Mouse (Mus musculus) hindbrain, embryonic 12.5 days (tissue): ENCODE data around the gene Slc22a21. TPM values are rescaled to one million over a fixed set of nuclear protein-coding genes. Genes with fewer than 3 reads are reported as not detected.
"Not testable (repeated sequence)": the region's sequence is repeated elsewhere in the genome, so short reads cannot be mapped to it uniquely, and the experiment has no call there.

Experiments
- ATAC-seq: fragments of 200-750 bp; cut with Nextera tagmentation; 2 replicates; pipeline ENCODE4 v1.8.0; 2017; ENCODE audit warnings: moderate TSS enrichment; ENCODE audit not compliant: low FRiP score
- H3K27ac ChIP-seq: fragments of 300-500 bp; sonication (generic); 2 replicates; pipeline ENCODE4 v1.5.1; 2016; ENCODE audit warnings: mild to moderate bottlenecking
- H3K27me3 ChIP-seq: fragments of 300-500 bp; sonication (generic); 2 replicates; pipeline ENCODE4 v1.6.1; 2016; ENCODE audit warnings: mild to moderate bottlenecking
- H3K36me3 ChIP-seq: fragments of 300-500 bp; sonication (generic); 2 replicates; pipeline ENCODE4 v1.6.1; 2016; ENCODE audit warnings: mild to moderate bottlenecking
- H3K4me1 ChIP-seq: fragments of 300-500 bp; sonication (generic); 2 replicates; pipeline ENCODE4 v1.6.1; 2016
- H3K4me2 ChIP-seq: fragments of 300-500 bp; sonication (generic); replicated peaks from 2 replicates; pipeline ENCODE4 v1.6.1; 2016; ENCODE audit warnings: mild to moderate bottlenecking
- H3K4me3 ChIP-seq: fragments of 300-500 bp; sonication (generic); 2 replicates; pipeline ENCODE4 v1.5.1; 2016; ENCODE audit warnings: mild to moderate bottlenecking
- H3K9ac ChIP-seq: fragments of 300-500 bp; sonication (generic); 2 replicates; pipeline ENCODE4 v1.6.1; 2016; ENCODE audit warnings: mild to moderate bottlenecking, moderate library complexity
- H3K9me3 ChIP-seq: fragments of 300-500 bp; sonication (generic); replicated peaks from 2 replicates; pipeline ENCODE4 v1.6.1; 2016; ENCODE audit warnings: mild to moderate bottlenecking
- WGBS: fragments of 180-500 bp; shearing (Covaris S2); methylation state at CpG from one replicate; pipeline ENCODE4 v1.1.7; 2016; 5-methylcytosine and 5-hydroxymethylcytosine counted together
- polyA plus RNA-seq: library from polyadenylated mRNA; unstranded; fragments of >200 nt; fragmentation: Nextera tagmentation; extraction: Ambion mirVana; gene quantifications from 2 replicates; pipeline ENCODE4 v1.2.1, GENCODE M21; 2016

The Slc22a21 gene
- polyA plus RNA-seq, 1 experiment from 2014 or later: 3.6 TPM

GRCm38 (mm10) chr11:54011255-54011654 is 31.1 kb upstream of the Slc22a21 start:
- Histone ChIP-seq H3K4me2 (no peak overlapping the region), H3K4me1 (no peaks in the 10 kb centered on the region), H3K36me3 (no peaks in the 10 kb centered on the region), H3K9ac (no peak overlapping the region), H3K27me3 (no peaks in the 10 kb centered on the region), H3K9me3 (no peaks in the 10 kb centered on the region), H3K27ac (no peak overlapping the region), H3K4me3 (no peak overlapping the region)
- WGBS: 91% methylated on average over 2 of the region's 2 CpGs
- ATAC-seq: no peak

- H3K4me1 ChIP-seq: no peaks in the 10 kb centered on the region
- WGBS: 75% methylated on average over 10 of the region's 10 CpGs
- H3K9ac ChIP-seq: no peak overlapping the region
- no peaks in the 10 kb centered on the region for H3K9me3 ChIP-seq
- no peak overlapping the region for H3K4me3 ChIP-seq
- H3K4me2 ChIP-seq: no peak overlapping the region
- no peak overlapping the region for H3K27ac ChIP-seq
- H3K36me3 ChIP-seq: no peaks in the 10 kb centered on the region
- ATAC-seq: no peak
- H3K27me3 ChIP-seq: no peaks in the 10 kb centered on the region
Measured at GRCm38 (mm10) chr11:54008416-54008920, 28.3 kb upstream of the Slc22a21 start.

GRCm38 (mm10) chr11:54007717-54008116 is 27.6 kb upstream of the Slc22a21 start:
- no peak overlapping the region for H3K4me2 ChIP-seq
- H3K27ac ChIP-seq: no peak overlapping the region
- WGBS: 86% methylated on average over 11 of the region's 11 CpGs
- no peaks in the 10 kb centered on the region for H3K9me3 ChIP-seq
- H3K36me3 ChIP-seq: no peaks in the 10 kb centered on the region
- no peak overlapping the region for H3K9ac ChIP-seq
- H3K4me3 ChIP-seq: no peak overlapping the region
- ATAC-seq: no peak
- H3K4me1 ChIP-seq: 0 out of 2 replicates have a peak, but pooled peaks cover 2% of the 10 kb centered on the region
- no peaks in the 10 kb centered on the region for H3K27me3 ChIP-seq

GRCm38 (mm10) chr11:54006901-54007300 is 26.8 kb upstream of the Slc22a21 start:
- H3K4me3 ChIP-seq: no peak overlapping the region
- no peaks in the 10 kb centered on the region for H3K36me3 ChIP-seq
- H3K9me3 ChIP-seq: no peaks in the 10 kb centered on the region
- peaks cover 6% of the 10 kb centered on the region; the same call in 1 of the 2 replicates for H3K4me1 ChIP-seq
- H3K27me3 ChIP-seq: no peaks in the 10 kb centered on the region
- 85% methylated on average over 4 of the region's 4 CpGs for WGBS
- no peak overlapping the region for H3K4me2 ChIP-seq
- no peak overlapping the region for H3K9ac ChIP-seq
- no peak for ATAC-seq
- H3K27ac ChIP-seq: no peak overlapping the region

- not testable (repeated sequence) for ATAC-seq, H3K4me3 ChIP-seq, H3K36me3 ChIP-seq, H3K27me3 ChIP-seq, H3K27ac ChIP-seq, H3K4me1 ChIP-seq, H3K9me3 ChIP-seq, H3K9ac ChIP-seq, H3K4me2 ChIP-seq
- 83% methylated on average over 5 of the region's 5 CpGs for WGBS
Measured at GRCm38 (mm10) chr11:54006362-54006761, 26.2 kb upstream of the Slc22a21 start.

GRCm38 (mm10) chr11:54004734-54005133 is 24.6 kb upstream of the Slc22a21 start:
- Histone ChIP-seq H3K4me1 (peaks cover 6% of the 10 kb centered on the region; the same call in 1 of the 2 replicates), H3K27me3 (no peaks in the 10 kb centered on the region), H3K9ac (no peak overlapping the region), H3K4me3 (no peak overlapping the region), H3K4me2 (no peak overlapping the region), H3K27ac (no peak overlapping the region), H3K9me3 (no peaks in the 10 kb centered on the region), H3K36me3 (no peaks in the 10 kb centered on the region)
- no peak for ATAC-seq
- WGBS: 82% methylated on average over 3 of the region's 3 CpGs

GRCm38 (mm10) chr11:54004221-54004620 is 24.1 kb upstream of the Slc22a21 start:
- no peak overlapping the region for H3K4me2 ChIP-seq
- WGBS: 87% methylated on average over 9 of the region's 9 CpGs

GRCm38 (mm10) chr11:54002761-54003717 is 22.9 kb upstream of the Slc22a21 start:
- H3K27ac ChIP-seq, H3K4me3 ChIP-seq, H3K4me2 ChIP-seq, H3K4me1 ChIP-seq, H3K36me3 ChIP-seq, H3K27me3 ChIP-seq, H3K9ac ChIP-seq, ATAC-seq, H3K9me3 ChIP-seq: not testable (repeated sequence)
- 49% methylated on average over 12 of the region's 12 CpGs for WGBS

More at GRCm38 (mm10) chr11:54004221-54004620, 24.1 kb upstream of the Slc22a21 start:
- Histone ChIP-seq H3K27ac (no peak overlapping the region), H3K9me3 (no peaks in the 10 kb centered on the region), H3K4me1 (peaks cover 6% of the 10 kb centered on the region; the same call in 1 of the 2 replicates), H3K27me3 (no peaks in the 10 kb centered on the region), H3K36me3 (no peaks in the 10 kb centered on the region), H3K9ac (no peak overlapping the region), H3K4me3 (no peak overlapping the region)
- ATAC-seq: no peak

GRCm38 (mm10) chr11:54002147-54002760 is 22.1 kb upstream of the Slc22a21 start:
- no peak overlapping the region for H3K27ac ChIP-seq

GRCm38 (mm10) chr11:53997661-53998060 is 17.5 kb upstream of the Slc22a21 start:
- no peak overlapping the region for H3K9ac ChIP-seq
- no peak for ATAC-seq
- no peak overlapping the region for H3K4me2 ChIP-seq
- H3K4me1 ChIP-seq: peaks cover 4% of the 10 kb centered on the region; the same call in 1 of the 2 replicates
- no peaks in the 10 kb centered on the region for H3K9me3 ChIP-seq
- H3K4me3 ChIP-seq: no peak overlapping the region
- no peak overlapping the region for H3K27ac ChIP-seq
- H3K27me3 ChIP-seq: no peaks in the 10 kb centered on the region
- no peaks in the 10 kb centered on the region for H3K36me3 ChIP-seq
- 85% methylated on average over 2 of the region's 2 CpGs for WGBS

More at GRCm38 (mm10) chr11:54002147-54002760, 22.1 kb upstream of the Slc22a21 start:
- Histone ChIP-seq H3K4me1 (peaks cover 6% of the 10 kb centered on the region; the same call in 1 of the 2 replicates), H3K4me3 (no peak overlapping the region), H3K9me3 (no peaks in the 10 kb centered on the region), H3K4me2 (no peak overlapping the region), H3K27me3 (no peaks in the 10 kb centered on the region), H3K36me3 (no peaks in the 10 kb centered on the region), H3K9ac (no peak overlapping the region)
- 8% methylated on average over 5 of the region's 5 CpGs for WGBS
- no peak for ATAC-seq

GRCm38 (mm10) chr11:53992264-53992663 is 12.1 kb upstream of the Slc22a21 start:
- Histone ChIP-seq H3K4me1 (no peaks in the 10 kb centered on the region), H3K4me3 (no peak overlapping the region), H3K36me3 (no peaks in the 10 kb centered on the region), H3K9ac (no peak overlapping the region), H3K4me2 (no peak overlapping the region), H3K27me3 (no peaks in the 10 kb centered on the region), H3K9me3 (no peaks in the 10 kb centered on the region), H3K27ac (no peak overlapping the region)
- 91% methylated on average over 4 of the region's 4 CpGs for WGBS
- no peak for ATAC-seq

- Histone ChIP-seq H3K4me2 (no peak overlapping the region), H3K9me3 (no peaks in the 10 kb centered on the region), H3K27ac (no peak overlapping the region), H3K27me3 (no peaks in the 10 kb centered on the region), H3K4me1 (no peaks in the 10 kb centered on the region), H3K36me3 (no peaks in the 10 kb centered on the region), H3K9ac (no peak overlapping the region), H3K4me3 (no peak overlapping the region)
- no peak for ATAC-seq
- WGBS: 56% methylated on average over 1 of the region's 1 CpGs
Measured at GRCm38 (mm10) chr11:53989232-53989631, 9.1 kb upstream of the Slc22a21 start.
